Mouse (Mus musculus): ENCODE data around the gene Ip6k1. TPM values are rescaled to one million over a fixed set of nuclear protein-coding genes. Genes with fewer than 3 reads are reported as not detected.

The Ip6k1 gene
- polyA plus RNA-seq, 2 experiments, result 13.3 to 30.9 TPM

- Histone ChIP-seq H3K4me1 (replicated peaks; ENCODE audit: control insufficient read depth in 2 of 2, insufficient read depth in 2 of 2, low read length in 1 of 2) (peaks cover 0 to 6% of the 10 kb centered on the region in 2 experiments; a peak in 2 of 4 replicates), H3K27me3 (ENCODE audit: control insufficient read depth, insufficient read depth, low read length) (no peaks in the 10 kb centered on the region), H3K9me3 (ENCODE audit: control insufficient read depth, low read length) (no peaks in the 10 kb centered on the region), H3K36me3 (replicated peaks; ENCODE audit: control insufficient read depth, insufficient read depth, low read depth) (peaks cover 93% of the 10 kb centered on the region), H3K27ac (no peak overlapping the region), H3K9ac (replicated peaks) (no peak overlapping the region), H3K4me2 (ENCODE audit: low read depth) (no peak overlapping the region), H3K4me3 (ENCODE audit: insufficient read depth in 1 of 2, low read depth in 2 of 2, low read length in 2 of 2) (no peak overlapping the region)
- DNase-seq (ENCODE audit: low read depth in 3 of 3, low spot score in 3 of 3), result no peak
- TF ChIP-seq CTCF (IDR thresholded peaks at IDR 0.05; ENCODE audit: low read depth) (no peak), EP300 (IDR thresholded peaks at IDR 0.05; ENCODE audit: low read depth) (no peak)
- 94% methylated on average over 6 of the region's 6 CpGs for WGBS (ENCODE audit: insufficient replicate concordance)
- no peak for ATAC-seq (ENCODE audit: insufficient read depth)
Measured at GRCm38 (mm10) chr9:108055661-108056237, 53.4 kb downstream of the Ip6k1 start.

DNA sequence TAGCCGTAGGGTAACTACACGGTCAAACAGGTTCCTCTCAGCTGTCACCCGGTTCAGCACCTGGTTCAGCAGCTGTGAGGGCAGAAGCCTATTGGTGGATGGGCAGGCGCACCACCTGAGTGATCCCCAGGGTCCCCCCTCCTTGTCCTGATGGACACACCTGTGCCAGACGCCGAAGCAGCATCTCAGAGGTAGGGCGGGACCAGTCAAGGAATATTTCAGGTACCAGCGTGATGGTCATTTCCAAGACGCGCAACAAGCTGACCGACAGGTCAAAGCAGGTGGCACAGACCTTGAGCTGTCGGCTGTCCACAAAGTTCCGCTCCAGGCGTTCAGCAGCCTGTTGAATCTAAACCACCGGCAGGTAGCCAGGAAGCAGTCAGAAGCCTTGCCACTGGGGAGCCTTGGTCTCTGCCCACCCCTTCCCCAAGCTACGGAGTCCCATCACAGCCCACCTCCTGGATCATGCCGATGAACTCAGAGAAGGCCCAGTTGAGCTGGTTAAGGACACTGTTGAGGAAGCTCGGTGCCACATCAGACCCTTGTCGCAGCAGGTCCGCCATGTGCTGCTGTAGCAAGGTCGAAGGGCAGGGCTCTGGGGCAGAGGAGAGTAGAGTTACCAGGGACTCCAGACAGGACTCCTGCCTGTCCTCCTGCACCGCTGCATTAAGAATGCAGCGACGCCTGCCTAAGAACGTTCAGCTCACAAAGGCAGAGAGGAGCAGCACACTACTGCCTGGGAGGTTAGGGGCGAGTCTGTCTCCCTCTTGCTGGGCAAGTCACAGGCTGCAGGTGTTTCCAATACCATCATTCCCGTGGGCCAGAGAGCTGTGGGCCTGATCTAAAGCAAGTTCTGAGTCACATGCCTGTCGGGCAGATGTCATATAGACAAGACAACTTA lies 54.3 kb downstream of the Ip6k1 start:
- peaks cover 93% of the 10 kb centered on the region for H3K36me3 ChIP-seq (replicated peaks; ENCODE audit: control insufficient read depth, insufficient read depth, low read depth)
- TF ChIP-seq EP300 (IDR thresholded peaks at IDR 0.05; ENCODE audit: low read depth), result no peak
- TF ChIP-seq CTCF (IDR thresholded peaks at IDR 0.05; ENCODE audit: low read depth), result no peak
- 87% methylated on average over 28 of the region's 28 CpGs for WGBS (ENCODE audit: insufficient replicate concordance)

DNA sequence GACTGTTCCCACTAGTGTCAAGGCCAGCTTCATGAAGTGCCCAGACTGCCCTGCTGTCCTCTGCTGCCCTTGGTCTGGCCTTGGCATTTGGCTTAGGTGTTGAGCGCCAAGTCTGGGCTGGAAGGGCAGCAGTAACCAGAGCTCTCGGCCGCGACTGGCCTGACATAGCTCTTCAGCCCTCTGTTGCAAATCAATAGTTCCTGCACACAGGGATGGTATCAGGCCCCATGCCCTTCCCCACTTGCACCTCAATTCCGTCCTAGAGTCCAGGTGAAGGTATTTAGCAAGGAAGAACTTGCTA lies 54.9 kb downstream of the Ip6k1 start:
- H3K27ac ChIP-seq, result no peak overlapping the region
- no peak for DNase-seq (ENCODE audit: low read depth in 3 of 3, low spot score in 3 of 3)
- 89% methylated on average over 5 of the region's 5 CpGs for WGBS (ENCODE audit: insufficient replicate concordance)
- H3K4me2 ChIP-seq (ENCODE audit: low read depth), result no peak overlapping the region
- no peaks in the 10 kb centered on the region for H3K9me3 ChIP-seq (ENCODE audit: control insufficient read depth, low read length)
- no peak for TF ChIP-seq EP300 (IDR thresholded peaks at IDR 0.05; ENCODE audit: low read depth)
- TF ChIP-seq CTCF (IDR thresholded peaks at IDR 0.05; ENCODE audit: low read depth), result no peak
- H3K4me3 ChIP-seq (ENCODE audit: insufficient read depth in 1 of 2, low read depth in 2 of 2, low read length in 2 of 2), result no peak overlapping the region
- H3K27me3 ChIP-seq (ENCODE audit: control insufficient read depth, insufficient read depth, low read length), result no peaks in the 10 kb centered on the region
- peaks cover 0 to 6% of the 10 kb centered on the region in 2 experiments; a peak in 2 of 4 replicates for H3K4me1 ChIP-seq (replicated peaks; ENCODE audit: control insufficient read depth in 2 of 2, insufficient read depth in 2 of 2, low read length in 1 of 2)
- no peak for ATAC-seq (ENCODE audit: insufficient read depth)
- H3K9ac ChIP-seq (replicated peaks), result no peak overlapping the region
- H3K36me3 ChIP-seq (replicated peaks; ENCODE audit: control insufficient read depth, insufficient read depth, low read depth), result peaks cover 93% of the 10 kb centered on the region

More for the DNA sequence above, 54.3 kb downstream of the Ip6k1 start:
- no peak overlapping the region for H3K27ac ChIP-seq
- no peaks in the 10 kb centered on the region for H3K9me3 ChIP-seq (ENCODE audit: control insufficient read depth, low read length)
- no peak for DNase-seq (ENCODE audit: low read depth in 3 of 3, low spot score in 3 of 3)
- peaks cover 0 to 6% of the 10 kb centered on the region in 2 experiments; a peak in 2 of 4 replicates for H3K4me1 ChIP-seq (replicated peaks; ENCODE audit: control insufficient read depth in 2 of 2, insufficient read depth in 2 of 2, low read length in 1 of 2)
- H3K27me3 ChIP-seq (ENCODE audit: control insufficient read depth, insufficient read depth, low read length), result no peaks in the 10 kb centered on the region
- no peak overlapping the region for H3K4me3 ChIP-seq (ENCODE audit: insufficient read depth in 1 of 2, low read depth in 2 of 2, low read length in 2 of 2)
- no peak for ATAC-seq (ENCODE audit: insufficient read depth)
- no peak overlapping the region for H3K9ac ChIP-seq (replicated peaks)
- no peak overlapping the region for H3K4me2 ChIP-seq (ENCODE audit: low read depth)

DNA sequence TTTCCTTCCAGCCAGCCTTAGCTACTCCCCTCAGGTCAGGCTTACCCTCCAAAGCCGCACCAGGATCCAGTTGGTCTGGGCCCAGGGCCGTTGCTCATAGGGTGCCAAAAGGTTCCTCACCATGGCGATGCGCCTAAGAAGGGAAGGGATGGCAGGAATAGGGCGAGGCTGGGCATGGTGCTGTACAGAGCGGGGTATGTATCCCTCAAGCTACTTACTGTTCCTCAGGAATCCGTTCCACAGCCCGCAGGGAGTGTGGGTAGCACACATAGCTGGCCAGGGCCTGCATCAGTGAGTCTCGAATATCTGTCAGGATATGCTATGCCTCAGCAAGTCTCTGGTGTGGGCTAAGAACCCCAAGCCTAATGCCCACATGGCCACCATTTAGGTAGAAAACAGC lies 56.0 kb downstream of the Ip6k1 start:
- Histone ChIP-seq H3K4me2 (ENCODE audit: low read depth) (no peak overlapping the region), H3K36me3 (replicated peaks; ENCODE audit: control insufficient read depth, insufficient read depth, low read depth) (peaks cover 98% of the 10 kb centered on the region), H3K9ac (replicated peaks) (no peak overlapping the region), H3K9me3 (ENCODE audit: control insufficient read depth, low read length) (no peaks in the 10 kb centered on the region), H3K4me3 (ENCODE audit: insufficient read depth in 1 of 2, low read depth in 2 of 2, low read length in 2 of 2) (no peak overlapping the region), H3K27ac (no peak overlapping the region), H3K4me1 (replicated peaks; ENCODE audit: control insufficient read depth in 2 of 2, insufficient read depth in 2 of 2, low read length in 1 of 2) (peaks cover 0 to 1% of the 10 kb centered on the region in 2 experiments; a peak in 2 of 4 replicates), H3K27me3 (ENCODE audit: control insufficient read depth, insufficient read depth, low read length) (no peaks in the 10 kb centered on the region)
- no peak for DNase-seq (ENCODE audit: low read depth in 3 of 3, low spot score in 3 of 3)
- 92% methylated on average over 9 of the region's 9 CpGs for WGBS (ENCODE audit: insufficient replicate concordance)
- TF ChIP-seq EP300 (IDR thresholded peaks at IDR 0.05; ENCODE audit: low read depth) (no peak), CTCF (IDR thresholded peaks at IDR 0.05; ENCODE audit: low read depth) (no peak)
- ATAC-seq (ENCODE audit: insufficient read depth), result no peak

DNA sequence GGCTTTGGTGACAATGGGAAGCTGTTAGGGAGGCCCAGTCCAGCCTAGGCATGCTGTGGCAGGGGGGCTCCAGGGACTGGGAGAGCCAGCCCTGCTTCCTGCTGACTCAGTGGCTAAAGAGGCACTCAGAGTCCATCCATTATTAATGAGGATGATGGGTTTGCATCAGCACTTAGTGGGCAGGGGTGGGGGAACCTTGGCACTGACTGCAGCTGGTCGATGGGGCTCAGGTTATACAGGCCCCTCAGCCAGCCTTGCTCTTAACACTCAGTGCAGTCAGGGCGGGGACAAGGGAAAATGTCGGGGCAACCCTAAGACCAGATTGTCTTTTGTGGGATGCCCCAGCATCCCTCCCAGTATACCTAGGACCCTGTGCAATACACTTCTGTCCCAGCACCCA lies 59.8 kb downstream of the Ip6k1 start:
- TF ChIP-seq CTCF (IDR thresholded peaks at IDR 0.05; ENCODE audit: low read depth) (no peak), EP300 (IDR thresholded peaks at IDR 0.05; ENCODE audit: low read depth) (no peak)
- ATAC-seq (ENCODE audit: insufficient read depth) (no peak), DNase-seq (ENCODE audit: low read depth in 3 of 3, low spot score in 3 of 3) (no peak)
- Histone ChIP-seq H3K9ac (replicated peaks) (no peak overlapping the region), H3K4me1 (replicated peaks; ENCODE audit: control insufficient read depth in 2 of 2, insufficient read depth in 2 of 2, low read length in 1 of 2) (no peaks in the 10 kb centered on the region), H3K36me3 (replicated peaks; ENCODE audit: control insufficient read depth, insufficient read depth, low read depth) (peaks cover 99% of the 10 kb centered on the region), H3K9me3 (ENCODE audit: control insufficient read depth, low read length) (no peaks in the 10 kb centered on the region), H3K4me2 (ENCODE audit: low read depth) (no peak overlapping the region), H3K27me3 (ENCODE audit: control insufficient read depth, insufficient read depth, low read length) (no peaks in the 10 kb centered on the region), H3K27ac (no peak overlapping the region), H3K4me3 (ENCODE audit: insufficient read depth in 1 of 2, low read depth in 2 of 2, low read length in 2 of 2) (no peak overlapping the region)
- WGBS (ENCODE audit: insufficient replicate concordance), result 81% methylated on average over 3 of the region's 3 CpGs

All from liver, embryonic 14.5 days (tissue).